ENCODE assay signal across 14 mouse cellular contexts in genomic region chr7:74459812-74460211, GRCm38 (mm10).
DNase-seq lines count a peak whose midpoint lies in the region; ATAC-seq and TF ChIP-seq lines count a peak whose summit lies in the region.
"Had no signal": no experiment of that assay in that cellular context is flagged by ENCODE, and none has a peak within 500 bp of the region (broad histone marks: within the 10 kb centered on the region; RNA-seq: fewer than 3 reads in every experiment).

No protein-coding gene starts in this region.

- H3K36me3 ChIP-seq in limb, embryonic 14.5 days (ENCODE audit: control insufficient read depth, insufficient read depth, low read length): no peaks in the 10 kb centered on the region
- H3K36me3 ChIP-seq in limb, embryonic 10.5 days: no peaks in the 10 kb centered on the region
- no peaks in the 10 kb centered on the region for H3K36me3 ChIP-seq in heart, embryonic 13.5 days
- no peaks in the 10 kb centered on the region for H3K36me3 ChIP-seq in lung, embryonic 16.5 days (ENCODE audit: control insufficient read depth, insufficient read depth, low read length)
- H3K36me3 ChIP-seq: hindbrain, embryonic 13.5 days; midbrain, embryonic 13.5 days; neural tube, embryonic 12.5 days had no signal

- H3K27me3 ChIP-seq in limb, embryonic 14.5 days (ENCODE audit: control insufficient read depth, insufficient read depth, low read length): no peaks in the 10 kb centered on the region
- no peaks in the 10 kb centered on the region for H3K27me3 ChIP-seq in limb, embryonic 10.5 days (ENCODE audit: low read depth, poor library complexity, severe bottlenecking)
- no peaks in the 10 kb centered on the region for H3K27me3 ChIP-seq in heart, embryonic 13.5 days (replicated peaks)
- H3K27me3 ChIP-seq in lung, embryonic 16.5 days (ENCODE audit: control insufficient read depth, insufficient read depth, low read depth, low read length): no peaks in the 10 kb centered on the region
- H3K27me3 ChIP-seq: CH12.LX; hindbrain, embryonic 13.5 days; midbrain, embryonic 13.5 days; neural tube, embryonic 12.5 days had no signal

- no peak for ATAC-seq in limb, embryonic 14.5 days (ENCODE audit: low FRiP score, low read depth)
- no peak for ATAC-seq in heart, embryonic 13.5 days (ENCODE audit: extremely low read depth, insufficient number of reproducible peaks, low FRiP score, low TSS enrichment)
- peak; percentile 34; the same call in 1 of the 2 replicates for ATAC-seq in lung, embryonic 16.5 days (ENCODE audit: low read depth)
- ATAC-seq: forebrain, embryonic 16.5 days; midbrain, embryonic 13.5 days had no signal

- H3K4me1 ChIP-seq in limb, embryonic 14.5 days (ENCODE audit: control insufficient read depth, insufficient read depth, low read length): peaks cover 7% of the 10 kb centered on the region
- H3K4me1 ChIP-seq in limb, embryonic 10.5 days: peaks cover 27% of the 10 kb centered on the region
- H3K4me1 ChIP-seq in heart, embryonic 13.5 days: peaks cover 59% of the 10 kb centered on the region
- peaks cover 16% of the 10 kb centered on the region for H3K4me1 ChIP-seq in lung, embryonic 16.5 days (replicated peaks; ENCODE audit: control insufficient read depth, insufficient read depth, low read length)

- no peak overlapping the region for H3K9ac ChIP-seq in limb, embryonic 14.5 days (ENCODE audit: low read depth, low read length, severe bottlenecking)
- H3K9ac ChIP-seq in heart, embryonic 13.5 days: no peak overlapping the region
- no peak overlapping the region for H3K9ac ChIP-seq in lung, embryonic 16.5 days (ENCODE audit: low read length)
- H3K9ac ChIP-seq: hindbrain, embryonic 13.5 days; midbrain, embryonic 13.5 days; neural tube, embryonic 12.5 days had no signal

- DNase-seq in limb, embryonic 14.5 days (ENCODE audit: low spot score): peak; percentile 13
- no peak for DNase-seq in limb, embryonic 10.5 days (ENCODE audit: low spot score)
- DNase-seq in embryo, embryonic 11 days: no peak
- no peak for DNase-seq in urinary bladder, postnatal 36 days (ENCODE audit: low spot score in 2 of 2)
- no peak for DNase-seq in layer of hippocampus, adult 9-10 months (ENCODE audit: low spot score)
- DNase-seq: cerebellum, adult 11 months; retina, postnatal 1 day had no signal

- 78% methylated on average over 3 of the region's 3 CpGs for WGBS in limb, embryonic 14.5 days
- 84% methylated on average over 3 of the region's 3 CpGs for WGBS in limb, embryonic 10.5 days
- 65% methylated on average over 3 of the region's 3 CpGs for WGBS in heart, embryonic 13.5 days
- 47% methylated on average over 3 of the region's 3 CpGs for WGBS in lung, embryonic 16.5 days

- H3K4me2 ChIP-seq in limb, embryonic 14.5 days (replicated peaks; ENCODE audit: low read depth, low read length, severe bottlenecking): no peak overlapping the region
- H3K4me2 ChIP-seq in heart, embryonic 13.5 days: no peak overlapping the region
- no peak overlapping the region for H3K4me2 ChIP-seq in lung, embryonic 16.5 days (ENCODE audit: low read depth, low read length)
- H3K4me2 ChIP-seq: hindbrain, embryonic 13.5 days; midbrain, embryonic 13.5 days; neural tube, embryonic 12.5 days had no signal

- no peak for TF ChIP-seq POLR2A in limb, embryonic 14.5 days (IDR thresholded peaks at IDR 0.05; ENCODE audit: borderline replicate concordance, extremely low read depth, insufficient read depth, insufficient read length)

- no peaks in the 10 kb centered on the region for H3K9me3 ChIP-seq in limb, embryonic 14.5 days (ENCODE audit: control insufficient read depth, low read length)
- no peaks in the 10 kb centered on the region for H3K9me3 ChIP-seq in limb, embryonic 10.5 days (replicated peaks)
- H3K9me3 ChIP-seq in heart, embryonic 13.5 days: no peaks in the 10 kb centered on the region
- H3K9me3 ChIP-seq in lung, embryonic 16.5 days (ENCODE audit: control insufficient read depth, low read length): no peaks in the 10 kb centered on the region
- H3K9me3 ChIP-seq: hindbrain, embryonic 13.5 days; midbrain, embryonic 13.5 days; neural tube, embryonic 12.5 days had no signal

- no peak overlapping the region for H3K4me3 ChIP-seq in limb, embryonic 14.5 days (replicated peaks; ENCODE audit: low read length)
- H3K4me3 ChIP-seq in limb, embryonic 10.5 days: no peak overlapping the region
- no peak overlapping the region for H3K4me3 ChIP-seq in heart, embryonic 13.5 days
- H3K4me3 ChIP-seq in lung, embryonic 16.5 days (ENCODE audit: low read length): no peak overlapping the region
- H3K4me3 ChIP-seq: hindbrain, embryonic 13.5 days; midbrain, embryonic 13.5 days; neural tube, embryonic 12.5 days had no signal

- H3K27ac ChIP-seq in limb, embryonic 14.5 days (replicated peaks; ENCODE audit: low read depth, low read length): no peak overlapping the region
- no peak overlapping the region for H3K27ac ChIP-seq in limb, embryonic 10.5 days
- peak overlapping the region; percentile 74; the same call in 1 of the 2 replicates for H3K27ac ChIP-seq in heart, embryonic 13.5 days (replicated peaks)
- H3K27ac ChIP-seq in lung, embryonic 16.5 days (ENCODE audit: low read length): no peak overlapping the region
- H3K27ac ChIP-seq: hindbrain, embryonic 13.5 days; midbrain, embryonic 13.5 days; neural tube, embryonic 12.5 days had no signal
